Mouse (Mus musculus): ENCODE results near the gene Nme7. TPM values are rescaled to one million over a fixed set of nuclear protein-coding genes. Genes with fewer than 3 reads are reported as not detected.

Nme7 gene
- total and polyA plus RNA-seq, 3 experiments: 2.1 to 3.7 (median 3.6) TPM

GRCm38 (mm10) chr1:164417604-164418003 lies 113.7 kb downstream of the Nme7 start:
- H3K9ac ChIP-seq (ENCODE audit: low read depth, low read length): no peak overlapping the region
- H3K4me3 ChIP-seq: no peak overlapping the region
- peaks cover 2% of the 10 kb centered on the region for H3K4me1 ChIP-seq (ENCODE audit: control insufficient read depth, insufficient read depth, low read length)
- TF ChIP-seq CTCF (IDR thresholded peaks at IDR 0.05): no peak
- no peak for TF ChIP-seq POLR2A (IDR thresholded peaks at IDR 0.05; ENCODE audit: insufficient read depth, low read depth, low read length)
- TF ChIP-seq EP300 (IDR thresholded peaks at IDR 0.05; ENCODE audit: insufficient read depth, low read depth, low read length): no peak
- H3K79me2 ChIP-seq (replicated peaks; ENCODE audit: control insufficient read depth, insufficient read depth, low read length): no peaks in the 10 kb centered on the region
- no peak for DNase-seq
- H3K36me3 ChIP-seq (ENCODE audit: control insufficient read depth, insufficient read depth, low read length): no peaks in the 10 kb centered on the region
- no peaks in the 10 kb centered on the region for H3K27me3 ChIP-seq (ENCODE audit: control insufficient read depth, insufficient read depth, low read length)
- intact Hi-C loops (cut with DNase I): no loop called here
- WGBS: 30% methylated on average over 3 of the region's 3 CpGs
- H3K27ac ChIP-seq: no peak overlapping the region

GRCm38 (mm10) chr1:164418320-164418719 lies 114.4 kb downstream of the Nme7 start:
- H3K27ac ChIP-seq: no peak overlapping the region
- peaks cover 2% of the 10 kb centered on the region for H3K4me1 ChIP-seq (ENCODE audit: control insufficient read depth, insufficient read depth, low read length)
- TF ChIP-seq CTCF (IDR thresholded peaks at IDR 0.05) (no peak), EP300 (IDR thresholded peaks at IDR 0.05; ENCODE audit: insufficient read depth, low read depth, low read length) (no peak), POLR2A (IDR thresholded peaks at IDR 0.05; ENCODE audit: insufficient read depth, low read depth, low read length) (no peak)
- no peaks in the 10 kb centered on the region for H3K27me3 ChIP-seq (ENCODE audit: control insufficient read depth, insufficient read depth, low read length)
- 90% methylated on average over 10 of the region's 10 CpGs for WGBS
- no peak overlapping the region for H3K9ac ChIP-seq (ENCODE audit: low read depth, low read length)
- no peak overlapping the region for H3K4me3 ChIP-seq
- H3K36me3 ChIP-seq (ENCODE audit: control insufficient read depth, insufficient read depth, low read length): no peaks in the 10 kb centered on the region
- DNase-seq: no peak
- intact Hi-C loops (cut with DNase I): no loop called here
- H3K79me2 ChIP-seq (replicated peaks; ENCODE audit: control insufficient read depth, insufficient read depth, low read length): no peaks in the 10 kb centered on the region

- Histone ChIP-seq H3K27me3 (ENCODE audit: control insufficient read depth, insufficient read depth, low read length) (no peaks in the 10 kb centered on the region), H3K9ac (ENCODE audit: low read depth, low read length) (no peak overlapping the region), H3K36me3 (ENCODE audit: control insufficient read depth, insufficient read depth, low read length) (no peaks in the 10 kb centered on the region), H3K27ac (no peak overlapping the region), H3K79me2 (replicated peaks; ENCODE audit: control insufficient read depth, insufficient read depth, low read length) (no peaks in the 10 kb centered on the region), H3K4me1 (ENCODE audit: control insufficient read depth, insufficient read depth, low read length) (peaks cover 2% of the 10 kb centered on the region), H3K4me3 (no peak overlapping the region)
- no peak for DNase-seq
- intact Hi-C loops (cut with DNase I): no loop called here
- WGBS: 88% methylated on average over 8 of the region's 8 CpGs
- TF ChIP-seq EP300 (IDR thresholded peaks at IDR 0.05; ENCODE audit: insufficient read depth, low read depth, low read length) (no peak), POLR2A (IDR thresholded peaks at IDR 0.05; ENCODE audit: insufficient read depth, low read depth, low read length) (no peak), CTCF (IDR thresholded peaks at IDR 0.05) (no peak)
Observed at GRCm38 (mm10) chr1:164419401-164419800, 115.5 kb downstream of the Nme7 start.

- H3K4me1 ChIP-seq (ENCODE audit: control insufficient read depth, insufficient read depth, low read length): peaks cover 2% of the 10 kb centered on the region
- TF ChIP-seq CTCF (IDR thresholded peaks at IDR 0.05) (no peak), POLR2A (IDR thresholded peaks at IDR 0.05; ENCODE audit: insufficient read depth, low read depth, low read length) (no peak), EP300 (IDR thresholded peaks at IDR 0.05; ENCODE audit: insufficient read depth, low read depth, low read length) (no peak)
- no peak overlapping the region for H3K4me3 ChIP-seq
- H3K36me3 ChIP-seq (ENCODE audit: control insufficient read depth, insufficient read depth, low read length): no peaks in the 10 kb centered on the region
- no peak for DNase-seq
- no peak overlapping the region for H3K27ac ChIP-seq
- H3K79me2 ChIP-seq (replicated peaks; ENCODE audit: control insufficient read depth, insufficient read depth, low read length): no peaks in the 10 kb centered on the region
- intact Hi-C loops (cut with DNase I): no loop called here
- 66% methylated on average over 6 of the region's 6 CpGs for WGBS
- H3K9ac ChIP-seq (ENCODE audit: low read depth, low read length): no peak overlapping the region
- H3K27me3 ChIP-seq (ENCODE audit: control insufficient read depth, insufficient read depth, low read length): no peaks in the 10 kb centered on the region
Observed at GRCm38 (mm10) chr1:164420623-164421354, 116.9 kb downstream of the Nme7 start.

GRCm38 (mm10) chr1:164426227-164426626 lies 122.3 kb downstream of the Nme7 start:
- no peak overlapping the region for H3K27ac ChIP-seq
- H3K9ac ChIP-seq (ENCODE audit: low read depth, low read length): no peak overlapping the region
- H3K27me3 ChIP-seq (ENCODE audit: control insufficient read depth, insufficient read depth, low read length): no peaks in the 10 kb centered on the region
- intact Hi-C loops (cut with DNase I): no loop called here
- H3K79me2 ChIP-seq (replicated peaks; ENCODE audit: control insufficient read depth, insufficient read depth, low read length): no peaks in the 10 kb centered on the region
- no peak for DNase-seq
- H3K4me1 ChIP-seq (ENCODE audit: control insufficient read depth, insufficient read depth, low read length): no peaks in the 10 kb centered on the region
- no peaks in the 10 kb centered on the region for H3K36me3 ChIP-seq (ENCODE audit: control insufficient read depth, insufficient read depth, low read length)
- H3K4me3 ChIP-seq: no peak overlapping the region
- TF ChIP-seq CTCF (IDR thresholded peaks at IDR 0.05): no peak
- TF ChIP-seq POLR2A (IDR thresholded peaks at IDR 0.05; ENCODE audit: insufficient read depth, low read depth, low read length): no peak
- no peak for TF ChIP-seq EP300 (IDR thresholded peaks at IDR 0.05; ENCODE audit: insufficient read depth, low read depth, low read length)
- WGBS: 59% methylated on average over 7 of the region's 7 CpGs

- DNase-seq: no peak
- no peaks in the 10 kb centered on the region for H3K4me1 ChIP-seq (ENCODE audit: control insufficient read depth, insufficient read depth, low read length)
- no peak overlapping the region for H3K4me3 ChIP-seq
- intact Hi-C loops (cut with DNase I): no loop called here
- no peaks in the 10 kb centered on the region for H3K79me2 ChIP-seq (replicated peaks; ENCODE audit: control insufficient read depth, insufficient read depth, low read length)
- H3K9ac ChIP-seq (ENCODE audit: low read depth, low read length): no peak overlapping the region
- no peaks in the 10 kb centered on the region for H3K27me3 ChIP-seq (ENCODE audit: control insufficient read depth, insufficient read depth, low read length)
- TF ChIP-seq POLR2A (IDR thresholded peaks at IDR 0.05; ENCODE audit: insufficient read depth, low read depth, low read length): no peak
- no peak for TF ChIP-seq CTCF (IDR thresholded peaks at IDR 0.05)
- no peak for TF ChIP-seq EP300 (IDR thresholded peaks at IDR 0.05; ENCODE audit: insufficient read depth, low read depth, low read length)
- WGBS: 87% methylated on average over 7 of the region's 7 CpGs
- no peaks in the 10 kb centered on the region for H3K36me3 ChIP-seq (ENCODE audit: control insufficient read depth, insufficient read depth, low read length)
- H3K27ac ChIP-seq: no peak overlapping the region
Observed at GRCm38 (mm10) chr1:164427777-164428176, 123.9 kb downstream of the Nme7 start.
